Mouse (Mus musculus): ENCODE results near the gene Oma1. TPM values are rescaled to one million over a fixed set of nuclear protein-coding genes. Genes with fewer than 3 reads are reported as not detected.

Oma1 gene
- total and polyA plus RNA-seq, 3 experiments = 10.4 to 14.3 TPM; not detected in 1

- Histone ChIP-seq H3K4me1 (ENCODE audit: control insufficient read depth in 1 of 2, insufficient read depth in 2 of 2, low read length in 2 of 2) (no peaks in the 10 kb centered on the region), H3K9ac (ENCODE audit: control insufficient read depth, low read depth, low read length, poor library complexity, severe bottlenecking) (no peak overlapping the region), H3K27me3 (ENCODE audit: control insufficient read depth in 1 of 2, insufficient read depth in 2 of 2, low read length in 2 of 2) (no peaks in the 10 kb centered on the region), H3K4me3 (ENCODE audit: control insufficient read depth in 1 of 2, insufficient read depth in 1 of 2, low read depth in 2 of 2, low read length in 2 of 2) (no peak overlapping the region), H3K36me3 (ENCODE audit: control insufficient read depth in 1 of 2, insufficient read depth in 2 of 2, low read length in 2 of 2) (no peaks in the 10 kb centered on the region), H3K79me2 (ENCODE audit: control insufficient read depth, insufficient read depth, low read length, poor library complexity) (no peaks in the 10 kb centered on the region), H3K27ac (ENCODE audit: control insufficient read depth, low read depth, low read length) (no peak overlapping the region), H3K9me3 (replicated peaks; ENCODE audit: insufficient read depth, low read length) (no peaks in the 10 kb centered on the region)
- no peak for TF ChIP-seq EP300 (IDR thresholded peaks at IDR 0.05; ENCODE audit: low read depth in 1 of 2, low read length in 2 of 2)
- no peak for TF ChIP-seq CHD1 (IDR thresholded peaks at IDR 0.05; ENCODE audit: low read depth, low read length)
- no peak for TF ChIP-seq USF1 (IDR thresholded peaks at IDR 0.05; ENCODE audit: low read depth, low read length)
- DNase-seq (ENCODE audit: low read depth, low spot score) = no peak
These were observed 96.7 kb downstream of the Oma1 start for GRCm38 (mm10) chr4:103410217-103410799.

Other genes starting within 250 kb of the Oma1 start
- gene Mier1, start 199.4 kb upstream of the Oma1 start, total RNA-seq (2012; rRNA removed) = 18.7 and 27.0 TPM in 2 replicates
- 10 to 100 TPM; 22.3 to 41.1 TPM for gene Mier1, start 199.4 kb upstream of the Oma1 start, polyA plus RNA-seq (2012; ENCODE audit: insufficient read depth in 1 of 2, insufficient read length in 2 of 2, low read depth in 1 of 2, low replicate concordance in 2 of 2, missing spikeins in 1 of 2)
- 0.77 and 1.1 TPM in 2 replicates for gene Wdr78, start 199.3 kb upstream of the Oma1 start, total RNA-seq (2012; rRNA removed)
- gene Wdr78, start 199.3 kb upstream of the Oma1 start, polyA plus RNA-seq (2012; ENCODE audit: insufficient read depth in 1 of 2, insufficient read length in 2 of 2, low read depth in 1 of 2, low replicate concordance in 2 of 2, missing spikeins in 1 of 2) = 1 to 10 TPM in 1 of 2 experiments, not detected in 1; 1.2 TPM
- gene Slc35d1, start 98.6 kb upstream of the Oma1 start, total RNA-seq (2012; rRNA removed) = 5.0 TPM in 2 replicates
- gene Slc35d1, start 98.6 kb upstream of the Oma1 start, polyA plus RNA-seq (2012; ENCODE audit: insufficient read depth in 1 of 2, insufficient read length in 2 of 2, low read depth in 1 of 2, low replicate concordance in 2 of 2, missing spikeins in 1 of 2) = 10 to 100 TPM in 1 of 2 experiments, 1 to 10 TPM in 1; 10.0 to 33.7 TPM
- not detected in 2 replicates for gene 4921539E11Rik, start 22.9 kb upstream of the Oma1 start, total RNA-seq (2012; rRNA removed)
- not detected for gene 4921539E11Rik, start 22.9 kb upstream of the Oma1 start, polyA plus RNA-seq (2012; ENCODE audit: insufficient read depth in 1 of 2, insufficient read length in 2 of 2, low read depth in 1 of 2, low replicate concordance in 2 of 2, missing spikeins in 1 of 2)

Data from MEL (cell line).